Mouse (Mus musculus): Measurements from ENCODE around the gene Vdr. TPM values are rescaled to one million over a fixed set of nuclear protein-coding genes. Genes with fewer than 3 reads are reported as not detected.

Gene Vdr
- 0.59 and 0.82 TPM in 2 replicates for polyA plus RNA-seq (2016; fragmentation: Nextera tagmentation; extraction: Ambion mirVana)

GRCm38 (mm10) chr15:97910530-97910929, at the start of gene Vdr:
Gene Vdr (minus strand): TSS chr15:97910630.
- H3K36me3 ChIP-seq (replicated peaks) = no peaks in the 10 kb centered on the region
- H3K27me3 ChIP-seq (replicated peaks; ENCODE audit: low read depth, poor library complexity, severe bottlenecking) = peaks cover 71% of the 10 kb centered on the region
- DNase-seq (ENCODE audit: low spot score) = no peak
- peaks cover 34% of the 10 kb centered on the region for H3K4me1 ChIP-seq
- WGBS = 97% methylated on average over 2 of the region's 2 CpGs
- H3K27ac ChIP-seq (replicated peaks) = no peak within 1 kb of the TSS
- no peak within 1 kb of the TSS for H3K4me3 ChIP-seq
- no peaks in the 10 kb centered on the region for H3K9me3 ChIP-seq

- H3K4me1 ChIP-seq = peaks cover 35% of the 10 kb centered on the region
- peaks cover 28% of the 10 kb centered on the region for H3K27me3 ChIP-seq (replicated peaks; ENCODE audit: low read depth, poor library complexity, severe bottlenecking)
- 70% methylated on average over 11 of the region's 11 CpGs for WGBS
- H3K36me3 ChIP-seq (replicated peaks) = no peaks in the 10 kb centered on the region
- no peak overlapping the region for H3K4me3 ChIP-seq
- peak overlapping the region; percentile 68 for H3K27ac ChIP-seq (replicated peaks)
- no peaks in the 10 kb centered on the region for H3K9me3 ChIP-seq
- no peak for DNase-seq (ENCODE audit: low spot score)
Measured at GRCm38 (mm10) chr15:97956416-97956815, 46.0 kb upstream of the Vdr start.

GRCm38 (mm10) chr15:97955742-97956141, 45.3 kb upstream of the Vdr start:
- DNase-seq (ENCODE audit: low spot score) = peak; percentile 34
- Histone ChIP-seq H3K27me3 (replicated peaks; ENCODE audit: low read depth, poor library complexity, severe bottlenecking) (peaks cover 32% of the 10 kb centered on the region), H3K4me1 (peaks cover 35% of the 10 kb centered on the region), H3K27ac (replicated peaks) (peak overlapping the region; percentile 68), H3K9me3 (no peaks in the 10 kb centered on the region), H3K36me3 (replicated peaks) (no peaks in the 10 kb centered on the region), H3K4me3 (no peak overlapping the region)
- WGBS = 25% methylated on average over 4 of the region's 4 CpGs

- Histone ChIP-seq H3K9me3 (no peaks in the 10 kb centered on the region), H3K4me3 (no peak overlapping the region), H3K36me3 (replicated peaks) (no peaks in the 10 kb centered on the region), H3K27ac (replicated peaks) (peak overlapping the region; percentile 68), H3K4me1 (peaks cover 35% of the 10 kb centered on the region), H3K27me3 (replicated peaks; ENCODE audit: low read depth, poor library complexity, severe bottlenecking) (peaks cover 32% of the 10 kb centered on the region)
- whole genome bisulfite sequencing = 68% methylated on average over 1 of the region's 1 CpGs
- DNase-seq (ENCODE audit: low spot score) = no peak
Measured at GRCm38 (mm10) chr15:97955286-97955685, 44.9 kb upstream of the Vdr start.

GRCm38 (mm10) chr15:97954671-97955070, 44.2 kb upstream of the Vdr start:
- 81% methylated on average over 8 of the region's 8 CpGs for WGBS
- Histone ChIP-seq H3K27me3 (replicated peaks; ENCODE audit: low read depth, poor library complexity, severe bottlenecking) (peaks cover 33% of the 10 kb centered on the region), H3K4me1 (peaks cover 36% of the 10 kb centered on the region), H3K9me3 (no peaks in the 10 kb centered on the region), H3K4me3 (no peak overlapping the region), H3K27ac (replicated peaks) (peak overlapping the region; percentile 68; the same call in 1 of the 2 replicates), H3K36me3 (replicated peaks) (no peaks in the 10 kb centered on the region)
- no peak for DNase-seq (ENCODE audit: low spot score)

- peaks cover 49% of the 10 kb centered on the region for H3K4me1 ChIP-seq
- H3K27me3 ChIP-seq (replicated peaks; ENCODE audit: low read depth, poor library complexity, severe bottlenecking) = peaks cover 40% of the 10 kb centered on the region
- no peak overlapping the region for H3K4me3 ChIP-seq
- no peaks in the 10 kb centered on the region for H3K9me3 ChIP-seq
- H3K36me3 ChIP-seq (replicated peaks) = no peaks in the 10 kb centered on the region
- no peak overlapping the region for H3K27ac ChIP-seq (replicated peaks)
- WGBS = 65% methylated on average over 4 of the region's 4 CpGs
- DNase-seq (ENCODE audit: low spot score) = no peak
Measured at GRCm38 (mm10) chr15:97952889-97953189, 42.4 kb upstream of the Vdr start.

- WGBS = 16% methylated on average over 16 of the region's 16 CpGs
- Histone ChIP-seq H3K27ac (replicated peaks) (peak overlapping the region; percentile 27; the same call in 1 of the 2 replicates), H3K36me3 (replicated peaks) (no peaks in the 10 kb centered on the region), H3K4me3 (peak overlapping the region; percentile 23; the same call in 1 of the 2 replicates), H3K27me3 (replicated peaks; ENCODE audit: low read depth, poor library complexity, severe bottlenecking) (peaks cover 40% of the 10 kb centered on the region), H3K4me1 (peaks cover 49% of the 10 kb centered on the region), H3K9me3 (no peaks in the 10 kb centered on the region)
- peak; percentile 85 for DNase-seq (ENCODE audit: low spot score)
Measured at GRCm38 (mm10) chr15:97952137-97952888, 41.9 kb upstream of the Vdr start.

GRCm38 (mm10) chr15:97950240-97950639, 39.8 kb upstream of the Vdr start:
- Histone ChIP-seq H3K4me1 (peaks cover 43% of the 10 kb centered on the region), H3K4me3 (no peak overlapping the region), H3K27me3 (replicated peaks; ENCODE audit: low read depth, poor library complexity, severe bottlenecking) (peaks cover 40% of the 10 kb centered on the region), H3K36me3 (replicated peaks) (no peaks in the 10 kb centered on the region), H3K27ac (replicated peaks) (no peak overlapping the region), H3K9me3 (no peaks in the 10 kb centered on the region)
- DNase-seq (ENCODE audit: low spot score) = no peak
- 81% methylated on average over 7 of the region's 7 CpGs for WGBS

- Histone ChIP-seq H3K4me1 (peaks cover 40% of the 10 kb centered on the region), H3K27ac (replicated peaks) (0 out of 2 replicates have a peak overlapping the region, but pooled peaks have one; percentile 21), H3K27me3 (replicated peaks; ENCODE audit: low read depth, poor library complexity, severe bottlenecking) (peaks cover 36% of the 10 kb centered on the region), H3K9me3 (no peaks in the 10 kb centered on the region), H3K36me3 (replicated peaks) (no peaks in the 10 kb centered on the region), H3K4me3 (no peak overlapping the region)
- 63% methylated on average over 3 of the region's 3 CpGs for WGBS
- DNase-seq (ENCODE audit: low spot score) = no peak
Measured at GRCm38 (mm10) chr15:97949706-97950105, 39.3 kb upstream of the Vdr start.

- peak; percentile 43 for DNase-seq (ENCODE audit: low spot score)
Measured at GRCm38 (mm10) chr15:97948720-97949119, 38.3 kb upstream of the Vdr start.

GRCm38 (mm10) chr15:97945656-97946315, 35.4 kb upstream of the Vdr start:
- no peak for DNase-seq (ENCODE audit: low spot score)

More at GRCm38 (mm10) chr15:97948720-97949119, 38.3 kb upstream of the Vdr start:
- no peaks in the 10 kb centered on the region for H3K36me3 ChIP-seq (replicated peaks)
- H3K4me1 ChIP-seq = peaks cover 39% of the 10 kb centered on the region
- 0 out of 2 replicates have a peak overlapping the region, but pooled peaks have one; percentile 21 for H3K27ac ChIP-seq (replicated peaks)
- no peaks in the 10 kb centered on the region for H3K9me3 ChIP-seq
- 23% methylated on average over 7 of the region's 7 CpGs for WGBS
- peaks cover 29% of the 10 kb centered on the region for H3K27me3 ChIP-seq (replicated peaks; ENCODE audit: low read depth, poor library complexity, severe bottlenecking)
- no peak overlapping the region for H3K4me3 ChIP-seq

GRCm38 (mm10) chr15:97944919-97945574, 34.6 kb upstream of the Vdr start:
- H3K27ac ChIP-seq (replicated peaks) = no peak overlapping the region
- H3K36me3 ChIP-seq (replicated peaks) = no peaks in the 10 kb centered on the region
- peaks cover 24% of the 10 kb centered on the region for H3K4me1 ChIP-seq
- DNase-seq (ENCODE audit: low spot score) = no peak
- H3K27me3 ChIP-seq (replicated peaks; ENCODE audit: low read depth, poor library complexity, severe bottlenecking) = peaks cover 8% of the 10 kb centered on the region; the same call in 1 of the 2 replicates
- H3K4me3 ChIP-seq = no peak overlapping the region
- 81% methylated on average over 11 of the region's 11 CpGs for WGBS
- no peaks in the 10 kb centered on the region for H3K9me3 ChIP-seq

More at GRCm38 (mm10) chr15:97945656-97946315, 35.4 kb upstream of the Vdr start:
- H3K9me3 ChIP-seq = no peaks in the 10 kb centered on the region
- H3K4me1 ChIP-seq = peaks cover 24% of the 10 kb centered on the region
- 83% methylated on average over 11 of the region's 11 CpGs for WGBS
- H3K27me3 ChIP-seq (replicated peaks; ENCODE audit: low read depth, poor library complexity, severe bottlenecking) = peaks cover 8% of the 10 kb centered on the region; the same call in 1 of the 2 replicates
- no peak overlapping the region for H3K4me3 ChIP-seq
- H3K36me3 ChIP-seq (replicated peaks) = no peaks in the 10 kb centered on the region
- H3K27ac ChIP-seq (replicated peaks) = no peak overlapping the region

Measured in embryonic facial prominence, embryonic 10.5 days (tissue).